Mouse (Mus musculus) forebrain, embryonic 14.5 days (tissue): ENCODE measurements around the gene Rnf220. TPM values are rescaled to one million over a fixed set of nuclear protein-coding genes. Genes with fewer than 3 reads are reported as not detected.

ENCODE experiments used
- ATAC-seq: fragments of 200-750 bp; cut with Nextera tagmentation; 2 replicates; pipeline ENCODE4 v1.8.0; 2017; ENCODE audit warnings: mild to moderate bottlenecking, moderate library complexity
- DNase-seq: peaks from one replicate; pipeline ENCODE4 v3.0.0-alpha.2; 2015; ENCODE audit warnings: low spot score
- H3K27ac ChIP-seq: fragments of 300-500 bp; sonication (generic); 2 replicates; pipeline ENCODE4 v1.5.1; 2014; ENCODE audit warnings: low read depth, mild to moderate bottlenecking, control low read depth, low read length, moderate library complexity
- H3K27me3 ChIP-seq: fragments of 300-500 bp; sonication (generic); replicated peaks from 2 replicates; pipeline ENCODE4 v1.6.1; 2014; ENCODE audit warnings: low read length, control low read depth, mixed read lengths; ENCODE audit not compliant: control insufficient read depth, insufficient read depth
- H3K36me3 ChIP-seq: fragments of 300-500 bp; sonication (generic); 2 replicates; pipeline ENCODE4 v1.6.1; 2014; ENCODE audit warnings: low read length, control low read depth; ENCODE audit not compliant: control insufficient read depth, insufficient read depth
- H3K4me1 ChIP-seq: fragments of 300-500 bp; sonication (generic); 2 replicates; pipeline ENCODE4 v1.6.1; 2014; ENCODE audit warnings: antibody characterized with exemption, low read length, control low read depth; ENCODE audit not compliant: control insufficient read depth, insufficient read depth
- H3K4me2 ChIP-seq: fragments of 300-500 bp; sonication (generic); 2 replicates; pipeline ENCODE4 v1.6.1; 2014; ENCODE audit warnings: mild to moderate bottlenecking, control low read depth, low read length
- H3K4me3 ChIP-seq: fragments of 300-500 bp; sonication (generic); 2 replicates; pipeline ENCODE4 v1.5.1; 2014; ENCODE audit warnings: low read depth, low read length, control low read depth
- H3K9ac ChIP-seq: fragments of 300-500 bp; sonication (generic); 2 replicates; pipeline ENCODE4 v1.6.1; 2014; ENCODE audit warnings: mild to moderate bottlenecking, low read length, control low read depth, moderate library complexity
- H3K9me3 ChIP-seq: fragments of 300-500 bp; sonication (generic); replicated peaks from 2 replicates; pipeline ENCODE4 v1.6.1; 2016; ENCODE audit warnings: low read length, control low read depth, mixed read lengths; ENCODE audit not compliant: control insufficient read depth
- WGBS: fragments of 180-500 bp; shearing (Covaris S2); extraction: QIAGEN DNeasy Blood & Tissue Kit; methylation state at CpG from one replicate; pipeline ENCODE4 v1.1.7; 2014; 5-methylcytosine and 5-hydroxymethylcytosine counted together
- polyA plus RNA-seq: library from polyadenylated mRNA; unstranded; fragments of >200 nt; fragmentation: Nextera tagmentation; extraction: Ambion mirVana; gene quantifications from 2 replicates; pipeline ENCODE4 v1.2.1, GENCODE M21; 2014

Gene Rnf220
- polyA plus RNA-seq, 1 experiment from 2014 or later = 84.3 TPM

DNA sequence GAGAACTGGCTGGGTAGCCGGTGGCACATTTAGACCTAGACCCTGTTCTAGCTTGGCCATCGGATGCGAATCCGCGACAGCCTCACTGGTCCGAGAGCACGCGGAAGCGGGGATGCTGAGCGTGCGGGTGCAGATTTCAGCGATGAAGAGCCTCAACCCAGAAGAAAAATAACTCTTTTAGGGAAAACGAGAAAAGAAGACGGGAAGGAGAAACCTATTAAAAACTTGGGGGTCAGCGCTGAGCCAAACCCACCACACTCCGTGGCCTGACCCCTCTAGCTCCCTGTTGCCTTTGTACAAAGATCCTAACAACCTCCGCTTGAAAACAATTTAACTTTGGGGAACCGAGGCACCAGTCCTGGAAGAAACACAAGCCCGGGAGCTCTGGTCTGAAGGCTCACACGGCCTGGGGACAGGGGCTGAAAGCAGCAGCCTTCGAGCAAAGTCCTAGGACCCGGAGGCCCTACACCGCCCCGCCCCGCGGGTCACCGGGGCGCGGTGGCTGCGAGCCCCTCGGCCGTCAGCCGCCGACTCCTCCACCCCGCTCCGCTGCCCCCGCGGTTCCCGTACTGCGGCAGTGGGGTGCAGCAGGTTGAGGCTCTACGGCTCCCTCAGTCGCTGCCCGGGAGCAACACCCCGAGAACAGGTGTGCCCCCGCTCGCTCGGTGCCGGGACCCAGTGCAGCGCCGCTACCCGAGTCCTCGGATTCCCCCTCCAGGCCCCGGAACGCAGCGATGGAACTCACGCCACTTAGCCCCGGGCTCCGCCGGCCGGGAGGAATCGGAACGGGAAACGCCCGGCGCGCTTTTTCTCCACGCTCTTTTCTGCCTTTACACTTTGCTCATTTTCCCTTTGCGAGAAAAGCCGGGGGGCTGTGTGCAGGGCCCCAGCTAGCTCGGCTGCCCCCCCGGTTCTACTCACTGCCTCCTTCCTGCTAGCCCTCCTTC is 2.7 kb downstream of the Rnf220 start:
- no peak for ATAC-seq
- H3K4me1 ChIP-seq = peaks cover 13% of the 10 kb centered on the region
- WGBS = under 1% methylated on average over 71 of the region's 71 CpGs
- DNase-seq = no peak
- no peaks in the 10 kb centered on the region for H3K9me3 ChIP-seq
- H3K27ac ChIP-seq = peak overlapping the region; percentile 76
- peak overlapping the region; percentile 78 for H3K4me2 ChIP-seq
- peak overlapping the region; percentile 64 for H3K9ac ChIP-seq
- peak overlapping the region; percentile 39 for H3K4me3 ChIP-seq
- peaks cover 44% of the 10 kb centered on the region for H3K27me3 ChIP-seq
- no peaks in the 10 kb centered on the region for H3K36me3 ChIP-seq

DNA sequence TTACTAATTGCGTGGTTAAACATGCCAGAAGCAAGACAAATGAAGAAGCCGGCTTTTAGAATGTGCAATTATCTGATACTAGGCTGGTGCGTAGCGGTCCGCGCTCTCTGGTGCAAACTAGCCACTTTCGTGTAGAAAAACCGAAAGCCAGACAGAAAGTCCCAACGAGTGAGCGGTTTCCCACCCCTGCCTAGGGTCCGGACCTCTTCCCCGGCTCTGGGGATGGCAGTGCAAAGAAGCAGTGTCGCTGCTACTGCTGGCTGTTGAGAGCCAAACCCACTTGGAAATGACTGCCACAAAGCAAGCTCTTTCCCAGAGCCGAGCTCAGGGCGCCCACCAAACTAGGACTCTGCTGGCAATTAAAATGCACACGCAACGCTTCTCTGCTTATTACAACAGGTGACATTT is 3.7 kb downstream of the Rnf220 start:
- Histone ChIP-seq H3K27me3 (peaks cover 46% of the 10 kb centered on the region), H3K9ac (peak overlapping the region; percentile 46; the same call in 1 of the 2 replicates), H3K4me2 (peak overlapping the region; percentile 78), H3K27ac (peak overlapping the region; percentile 58; the same call in 1 of the 2 replicates), H3K36me3 (no peaks in the 10 kb centered on the region), H3K4me3 (peak overlapping the region; percentile 39; the same call in 1 of the 2 replicates), H3K9me3 (no peaks in the 10 kb centered on the region), H3K4me1 (peaks cover 13% of the 10 kb centered on the region)
- ATAC-seq = no peak
- WGBS = 2% methylated on average over 17 of the region's 17 CpGs
- peak; percentile 53 for DNase-seq

DNA sequence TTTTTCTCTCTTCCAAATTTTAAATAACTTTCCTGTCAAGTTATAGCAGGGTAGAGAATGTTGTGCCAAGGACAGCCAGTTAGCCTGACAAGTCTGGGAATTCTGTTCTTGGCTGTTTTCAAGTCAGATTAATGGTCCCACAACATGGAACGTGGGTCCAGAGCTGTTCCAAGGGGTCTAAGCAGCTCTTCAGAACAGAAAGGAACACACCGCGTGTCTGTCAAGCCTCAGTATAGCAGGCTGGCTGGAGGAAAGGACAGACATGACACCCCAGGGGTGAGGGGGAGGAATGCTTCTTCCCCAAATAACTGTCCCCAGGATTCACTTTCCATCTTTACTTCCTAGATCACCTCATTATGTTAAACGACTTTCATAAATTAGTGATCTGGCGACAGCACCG is 5.0 kb downstream of the Rnf220 start:
- peaks cover 58% of the 10 kb centered on the region for H3K27me3 ChIP-seq
- H3K4me1 ChIP-seq = peaks cover 13% of the 10 kb centered on the region
- DNase-seq (no peak), ATAC-seq (no peak)
- no peak overlapping the region for H3K9ac ChIP-seq
- H3K9me3 ChIP-seq = no peaks in the 10 kb centered on the region
- no peak overlapping the region; the same call in 1 of the 2 replicates for H3K27ac ChIP-seq
- no peak overlapping the region for H3K4me2 ChIP-seq
- no peak overlapping the region for H3K4me3 ChIP-seq
- WGBS = 78% methylated on average over 6 of the region's 6 CpGs
- no peaks in the 10 kb centered on the region for H3K36me3 ChIP-seq

DNA sequence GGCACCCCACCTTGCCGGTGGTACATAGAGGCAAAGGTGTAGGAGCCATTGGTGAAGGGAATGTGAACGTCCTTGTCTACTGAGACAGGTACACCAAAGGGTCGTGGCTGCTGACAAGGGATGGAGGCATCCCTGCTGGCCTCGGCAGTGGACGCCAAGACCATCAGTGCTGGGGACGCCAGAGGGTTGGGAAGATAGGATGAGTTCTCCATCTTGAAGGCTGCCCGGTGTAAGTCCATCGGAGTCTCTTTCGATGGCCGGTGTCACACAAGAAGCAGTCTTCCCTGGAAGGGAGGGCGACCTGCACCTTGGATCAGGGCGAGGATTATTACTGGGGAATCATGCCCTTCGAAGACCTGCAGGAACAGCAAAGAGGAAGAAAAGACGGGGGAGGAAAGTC is 6.9 kb downstream of the Rnf220 start:
- H3K27ac ChIP-seq = no peak overlapping the region
- H3K36me3 ChIP-seq = no peaks in the 10 kb centered on the region
- H3K9me3 ChIP-seq = no peaks in the 10 kb centered on the region
- 86% methylated on average over 14 of the region's 14 CpGs for WGBS
- ATAC-seq = no peak
- peaks cover 7% of the 10 kb centered on the region for H3K4me1 ChIP-seq
- peaks cover 67% of the 10 kb centered on the region for H3K27me3 ChIP-seq
- no peak overlapping the region for H3K4me3 ChIP-seq
- no peak overlapping the region for H3K4me2 ChIP-seq
- H3K9ac ChIP-seq = no peak overlapping the region
- no peak for DNase-seq

DNA sequence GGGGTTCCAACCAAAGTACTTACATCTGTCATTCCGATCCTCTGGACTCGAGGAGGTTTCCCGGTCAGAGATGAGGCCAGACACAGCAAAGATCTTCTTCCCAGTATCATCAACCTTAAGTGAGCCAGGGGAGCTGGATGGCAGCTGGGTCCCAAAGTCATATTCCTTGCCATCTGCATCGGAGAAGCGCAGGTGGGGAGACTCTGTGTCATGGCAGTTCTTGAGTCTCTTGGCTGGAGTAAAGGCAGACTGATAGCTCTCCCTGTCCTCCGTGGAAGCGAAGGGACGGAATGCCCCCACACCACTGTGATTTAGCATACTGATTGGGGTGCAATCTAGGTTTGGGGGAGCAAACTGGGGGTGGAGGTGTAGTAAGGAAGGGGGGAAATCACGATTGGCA is 7.3 kb downstream of the Rnf220 start:
- no peak for DNase-seq
- no peak for ATAC-seq
- peaks cover 67% of the 10 kb centered on the region for H3K27me3 ChIP-seq
- H3K9ac ChIP-seq = no peak overlapping the region
- no peak overlapping the region for H3K4me3 ChIP-seq
- peaks cover 4% of the 10 kb centered on the region; the same call in 1 of the 2 replicates for H3K4me1 ChIP-seq
- no peak overlapping the region for H3K4me2 ChIP-seq
- no peaks in the 10 kb centered on the region for H3K9me3 ChIP-seq
- H3K36me3 ChIP-seq = no peaks in the 10 kb centered on the region
- no peak overlapping the region for H3K27ac ChIP-seq
- 89% methylated on average over 9 of the region's 9 CpGs for WGBS

DNA sequence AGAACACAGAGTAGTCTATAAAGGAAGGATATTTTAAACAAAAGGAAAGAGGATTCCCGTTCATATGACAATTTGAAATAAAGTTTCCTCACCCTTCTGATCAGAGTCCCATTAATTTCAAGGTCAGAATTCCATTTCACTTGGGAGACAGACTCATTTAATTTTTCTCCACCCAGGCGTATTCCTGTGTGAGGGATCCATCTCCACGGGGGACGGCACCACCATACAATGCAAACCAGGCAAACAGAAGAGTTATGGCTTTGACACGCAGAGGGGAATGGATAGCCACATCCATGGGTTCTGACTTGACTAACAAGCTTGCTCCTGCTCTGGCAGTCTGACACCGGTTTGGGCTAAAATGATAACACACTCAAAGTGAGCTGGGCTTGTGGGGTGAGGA is 9.4 kb downstream of the Rnf220 start:
- DNase-seq (no peak), ATAC-seq (no peak)
- Histone ChIP-seq H3K4me3 (no peak overlapping the region), H3K27me3 (peaks cover 78% of the 10 kb centered on the region), H3K27ac (no peak overlapping the region), H3K4me1 (0 out of 2 replicates have a peak, but pooled peaks cover 3% of the 10 kb centered on the region), H3K4me2 (no peak overlapping the region), H3K9me3 (no peaks in the 10 kb centered on the region), H3K36me3 (no peaks in the 10 kb centered on the region), H3K9ac (no peak overlapping the region)
- WGBS = 73% methylated on average over 6 of the region's 6 CpGs

DNA sequence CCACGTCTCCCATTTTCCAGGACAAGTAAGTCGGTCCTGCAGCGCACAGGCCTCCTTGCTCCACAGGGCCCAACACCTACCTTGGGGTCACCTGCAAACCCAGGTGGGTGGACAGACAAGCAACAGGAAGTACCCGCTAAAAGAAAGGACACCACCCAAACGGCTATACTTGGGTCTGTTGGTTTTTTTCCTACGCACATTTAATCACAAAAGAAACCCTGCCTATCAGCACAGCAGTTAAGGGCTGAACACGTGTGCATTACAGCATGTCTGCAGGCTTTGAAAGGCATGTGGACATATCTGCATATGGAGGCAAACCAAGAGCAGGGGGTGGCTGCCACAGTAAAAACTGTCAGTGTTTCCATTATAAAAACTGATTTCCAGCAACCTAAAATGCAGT is 10.7 kb downstream of the Rnf220 start:
- Histone ChIP-seq H3K27ac (no peak overlapping the region), H3K4me2 (no peak overlapping the region), H3K36me3 (no peaks in the 10 kb centered on the region), H3K4me3 (no peak overlapping the region), H3K9ac (no peak overlapping the region), H3K9me3 (no peaks in the 10 kb centered on the region), H3K4me1 (0 out of 2 replicates have a peak, but pooled peaks cover 3% of the 10 kb centered on the region), H3K27me3 (peaks cover 74% of the 10 kb centered on the region)
- ATAC-seq = no peak
- DNase-seq = no peak
- 80% methylated on average over 7 of the region's 7 CpGs for WGBS

DNA sequence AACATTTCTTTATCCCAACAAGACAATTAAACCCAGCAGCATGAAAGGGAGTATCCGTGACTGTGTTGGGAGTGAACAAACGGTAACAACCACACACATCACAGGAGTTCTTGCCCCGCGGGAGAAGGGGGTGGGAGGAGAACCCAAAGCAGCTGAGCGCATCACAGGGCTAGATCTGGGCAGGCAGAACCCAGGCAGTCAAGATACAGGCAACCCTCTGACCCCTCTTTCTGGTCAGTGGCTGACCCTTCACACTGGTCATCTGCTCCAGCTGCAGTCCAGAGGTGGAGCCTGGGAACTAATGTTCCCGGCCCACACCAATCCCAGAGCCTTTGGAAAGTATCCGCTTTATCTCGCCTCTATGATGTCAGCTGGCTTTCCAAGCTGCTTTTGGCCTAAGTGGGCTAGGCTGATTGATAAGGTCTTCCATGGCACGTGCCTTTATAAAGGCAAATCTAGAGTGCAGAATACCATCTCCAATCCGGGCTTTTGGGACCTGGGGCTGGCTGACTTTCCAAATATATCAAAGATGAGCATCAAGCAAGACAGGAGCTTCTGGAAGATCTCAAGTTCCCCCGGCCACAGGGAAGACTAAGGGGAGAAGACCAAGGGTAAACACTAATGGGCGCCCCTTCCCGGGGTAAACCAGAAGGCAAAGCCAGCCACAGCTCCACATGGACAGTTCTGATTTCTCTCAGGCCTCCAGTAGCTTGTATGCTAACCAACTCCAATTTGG is 11.6 kb downstream of the Rnf220 start:
- Histone ChIP-seq H3K4me2 (peak overlapping the region; percentile 88), H3K36me3 (no peaks in the 10 kb centered on the region), H3K9me3 (no peaks in the 10 kb centered on the region), H3K4me1 (peaks cover 6% of the 10 kb centered on the region; the same call in 1 of the 2 replicates), H3K9ac (no peak overlapping the region; the same call in 1 of the 2 replicates), H3K27ac (no peak overlapping the region; the same call in 1 of the 2 replicates), H3K27me3 (peaks cover 69% of the 10 kb centered on the region), H3K4me3 (peak overlapping the region; percentile 40)
- ATAC-seq (no peak; the same call in none of the 2 replicates), DNase-seq (no peak)
- whole genome bisulfite sequencing = 39% methylated on average over 13 of the region's 13 CpGs
